Mouse (Mus musculus) midbrain, embryonic 15.5 days (tissue): ENCODE results near the gene Scgb2b18. TPM values are rescaled to one million over a fixed set of nuclear protein-coding genes. Genes with fewer than 3 reads are reported as not detected.
"Not testable (repeated sequence)": the region's sequence is repeated elsewhere in the genome, so short reads cannot be mapped to it uniquely, and the experiment has no call there.

Source experiments
- ATAC-seq: fragments of 200-750 bp; cut with Nextera tagmentation; replicated peaks from 2 replicates; pipeline ENCODE4 v1.8.0; 2017; ENCODE audit warnings: moderate TSS enrichment
- H3K27ac ChIP-seq: fragments of 300-500 bp; sonication (generic); 2 replicates; pipeline ENCODE4 v1.5.1; 2015; ENCODE audit warnings: mild to moderate bottlenecking, inconsistent platforms
- H3K27me3 ChIP-seq: fragments of 300-500 bp; sonication (generic); replicated peaks from 2 replicates; pipeline ENCODE4 v1.6.1; 2015; ENCODE audit warnings: inconsistent platforms
- H3K36me3 ChIP-seq: fragments of 300-500 bp; sonication (generic); replicated peaks from 2 replicates; pipeline ENCODE4 v1.6.1; 2015; ENCODE audit warnings: inconsistent platforms
- H3K4me1 ChIP-seq: fragments of 300-500 bp; sonication (generic); 2 replicates; pipeline ENCODE4 v1.6.1; 2015; ENCODE audit warnings: inconsistent platforms
- H3K4me2 ChIP-seq: fragments of 300-500 bp; sonication (generic); 2 replicates; pipeline ENCODE4 v1.6.1; 2015; ENCODE audit warnings: inconsistent platforms, mild to moderate bottlenecking, moderate library complexity
- H3K4me3 ChIP-seq: fragments of 300-500 bp; sonication (generic); 2 replicates; pipeline ENCODE4 v1.5.1; 2015; ENCODE audit warnings: mild to moderate bottlenecking, inconsistent platforms
- H3K9ac ChIP-seq: fragments of 300-500 bp; sonication (generic); 2 replicates; pipeline ENCODE4 v1.6.1; 2015; ENCODE audit warnings: mild to moderate bottlenecking, inconsistent platforms
- H3K9me3 ChIP-seq: fragments of 300-500 bp; sonication (generic); 2 replicates; pipeline ENCODE4 v1.6.1; 2016; ENCODE audit warnings: inconsistent platforms
- WGBS: fragments of 180-500 bp; shearing (Covaris S2); methylation state at CpG from one replicate; pipeline ENCODE4 v1.1.7; 2015; ENCODE audit warnings: mixed read lengths; 5-methylcytosine and 5-hydroxymethylcytosine counted together
- polyA plus RNA-seq: library from polyadenylated mRNA; unstranded; fragments of >200 nt; fragmentation: Nextera tagmentation; extraction: Ambion mirVana; gene quantifications from 2 replicates; pipeline ENCODE4 v1.2.1, GENCODE M21; 2015

Scgb2b18 gene
- polyA plus RNA-seq: not detected in 2 replicates

GRCm38 (mm10) chr7:33173764-33174163, at the start of gene Scgb2b18:
Scgb2b18 (minus strand) TSS chr7:33173864.
- not testable (repeated sequence) for ATAC-seq, H3K4me3 ChIP-seq, H3K9ac ChIP-seq, H3K36me3 ChIP-seq, H3K4me1 ChIP-seq, H3K9me3 ChIP-seq, H3K4me2 ChIP-seq, H3K27me3 ChIP-seq, H3K27ac ChIP-seq
- WGBS: 83% methylated on average over 2 of the region's 2 CpGs

- ATAC-seq: not testable (repeated sequence)
These were observed 11.6 kb upstream of the Scgb2b18 start, which contains the start of gene Scgb1b18 for GRCm38 (mm10) chr7:33185268-33185667. Scgb1b18 (plus strand) TSS chr7:33185568.

More at GRCm38 (mm10) chr7:33185268-33185667, 11.6 kb upstream of the Scgb2b18 start, which contains the start of gene Scgb1b18:
- not testable (repeated sequence) for H3K27me3 ChIP-seq, H3K4me3 ChIP-seq, H3K4me1 ChIP-seq, H3K36me3 ChIP-seq, H3K4me2 ChIP-seq, H3K27ac ChIP-seq, H3K9ac ChIP-seq, H3K9me3 ChIP-seq
- WGBS: no CpG with 5 or more reads among the region's 2 CpGs

Other genes with a start within 250 kb of the Scgb2b18 start
- gene Scgb2b17, start 117.3 kb downstream of the Scgb2b18 start, polyA plus RNA-seq: not detected in 2 replicates
- gene Scgb1b17, start 110.4 kb downstream of the Scgb2b18 start, polyA plus RNA-seq: not detected in 2 replicates
- gene Scgb1b18, start 11.7 kb upstream of the Scgb2b18 start, polyA plus RNA-seq: not detected in 2 replicates
- not detected in 2 replicates for gene Scgb2b19, start 106.5 kb upstream of the Scgb2b18 start, polyA plus RNA-seq
- gene Scgb1b19, start 113.4 kb upstream of the Scgb2b18 start, polyA plus RNA-seq: not detected in 2 replicates
- not detected in 2 replicates for gene Scgb2b20, start 192.5 kb upstream of the Scgb2b18 start, polyA plus RNA-seq
- gene Scgb1b20, start 199.4 kb upstream of the Scgb2b18 start, polyA plus RNA-seq: not detected in 2 replicates